Mouse (Mus musculus) c-Kit-positive CD71-positive TER-119-negative erythroid progenitor cells, embryonic 14.5 days (primary cell): Measurements from ENCODE around the gene Clip3.

Experiments used
- DNase-seq: peaks from one replicate; pipeline ENCODE4 v3.0.0-alpha.2; 2013; ENCODE audit warnings: low read depth

The Clip3 gene

GRCm38 (mm10) chr7:30295103-30295502 lies 3.6 kb downstream of the Clip3 start:
- DNase-seq, result no peak

GRCm38 (mm10) chr7:30296816-30297215 lies 5.3 kb downstream of the Clip3 start:
- no peak for DNase-seq

DNA sequence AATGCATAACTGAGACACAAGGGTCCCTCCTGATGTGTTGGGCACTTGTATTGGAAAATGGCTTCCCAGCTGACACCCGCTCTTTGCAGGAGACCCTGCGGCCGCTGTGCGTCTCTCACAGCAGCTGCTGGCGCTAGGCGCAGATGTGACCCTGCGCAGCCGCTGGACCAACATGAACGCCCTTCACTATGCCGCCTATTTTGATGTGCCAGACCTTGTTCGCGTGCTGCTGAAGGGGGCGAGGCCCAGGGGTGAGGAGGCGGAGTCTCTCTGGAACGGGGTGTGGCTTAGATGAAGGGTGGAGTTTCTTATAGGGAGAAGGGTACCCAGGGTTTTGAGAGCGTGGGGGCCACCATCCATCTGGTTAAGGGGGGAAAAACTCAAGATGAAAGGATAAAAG lies 5.7 kb downstream of the Clip3 start:
- DNase-seq, result no peak

- peak; percentile 35 for DNase-seq
Observed at GRCm38 (mm10) chr7:30300914-30301313, 9.4 kb downstream of the Clip3 start.

DNA sequence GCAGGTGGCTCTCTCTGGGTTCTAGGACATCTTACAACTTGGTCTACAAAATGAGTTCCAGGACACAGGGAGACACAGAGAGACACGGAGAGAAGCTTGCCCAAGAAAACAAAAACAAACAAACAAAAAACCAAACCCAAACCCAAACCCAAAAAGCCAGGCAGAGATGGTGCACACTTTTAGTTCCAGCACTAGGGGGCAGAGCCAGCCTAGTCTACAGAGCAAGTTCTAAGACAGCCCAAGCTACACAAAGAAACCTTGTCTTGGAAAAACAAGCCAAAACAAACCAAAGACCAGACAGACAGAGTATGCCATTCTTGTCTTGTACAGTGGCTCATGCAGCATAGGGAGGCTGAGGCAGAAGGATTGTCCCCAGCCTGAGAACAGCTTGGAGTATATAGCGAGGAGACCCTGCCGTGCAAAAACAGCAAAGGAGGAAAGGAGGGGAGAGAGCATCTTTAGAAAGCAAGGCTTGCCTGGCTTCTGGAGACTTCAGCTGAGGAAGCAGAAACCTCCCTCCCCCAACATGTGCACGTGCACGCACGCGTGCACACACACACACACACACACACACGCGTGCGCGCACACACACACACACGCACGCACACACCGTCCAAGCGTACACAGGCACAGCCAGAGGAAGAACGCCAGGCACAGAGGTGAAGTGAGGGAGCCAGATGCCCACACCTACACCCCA lies 14.7 kb downstream of the Clip3 start:
- DNase-seq, result no peak

DNA sequence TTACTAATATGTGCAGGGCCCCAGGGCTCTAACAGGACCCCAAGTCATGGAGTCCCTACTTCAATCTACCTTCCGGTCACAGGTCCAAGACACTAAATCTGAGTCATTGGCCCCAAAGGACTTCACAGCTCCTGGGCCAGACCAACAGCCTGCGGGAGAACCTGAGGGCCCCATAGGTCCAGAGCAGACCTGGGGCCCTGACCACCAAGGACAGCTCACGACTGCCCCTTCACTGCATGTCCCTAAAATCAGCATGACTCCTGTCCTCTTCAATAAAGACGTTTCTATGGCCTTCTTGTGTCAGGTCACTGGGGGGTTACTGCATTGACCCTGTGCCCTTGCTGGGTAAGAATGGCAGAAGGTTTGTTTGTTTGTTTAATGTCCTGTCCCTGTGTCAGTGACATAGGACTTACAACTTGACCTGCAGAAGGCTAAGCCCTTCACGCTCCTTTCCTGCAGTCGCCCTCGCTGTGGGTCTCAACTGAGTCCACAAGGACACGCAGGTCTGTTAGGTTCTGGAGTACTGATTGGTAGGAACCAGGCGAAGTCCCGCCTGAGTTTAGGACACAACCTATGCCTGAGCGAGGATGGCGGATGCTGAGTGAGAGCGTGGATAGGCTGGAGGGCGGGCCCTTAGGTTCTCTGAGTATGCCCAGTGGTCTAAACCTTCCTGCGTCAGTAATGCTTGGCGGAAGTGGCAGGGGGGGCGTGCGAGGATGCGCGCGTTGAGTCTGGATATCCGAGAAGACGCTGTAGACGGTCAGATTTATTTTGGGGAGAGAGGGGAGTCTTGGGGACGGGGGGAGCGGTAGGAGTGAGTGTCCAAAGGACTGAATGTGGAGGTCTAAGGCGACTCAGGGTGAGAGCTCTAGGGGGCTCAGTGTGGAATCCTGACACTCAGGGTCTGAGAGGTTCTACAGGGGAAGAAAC lies 16.8 kb downstream of the Clip3 start, which contains the start of gene Alkbh6:
Gene Alkbh6, plus strand, starts transcription at position 642 of the 930 bp plus-strand sequence.
- peak; percentile 91 for DNase-seq

DNA sequence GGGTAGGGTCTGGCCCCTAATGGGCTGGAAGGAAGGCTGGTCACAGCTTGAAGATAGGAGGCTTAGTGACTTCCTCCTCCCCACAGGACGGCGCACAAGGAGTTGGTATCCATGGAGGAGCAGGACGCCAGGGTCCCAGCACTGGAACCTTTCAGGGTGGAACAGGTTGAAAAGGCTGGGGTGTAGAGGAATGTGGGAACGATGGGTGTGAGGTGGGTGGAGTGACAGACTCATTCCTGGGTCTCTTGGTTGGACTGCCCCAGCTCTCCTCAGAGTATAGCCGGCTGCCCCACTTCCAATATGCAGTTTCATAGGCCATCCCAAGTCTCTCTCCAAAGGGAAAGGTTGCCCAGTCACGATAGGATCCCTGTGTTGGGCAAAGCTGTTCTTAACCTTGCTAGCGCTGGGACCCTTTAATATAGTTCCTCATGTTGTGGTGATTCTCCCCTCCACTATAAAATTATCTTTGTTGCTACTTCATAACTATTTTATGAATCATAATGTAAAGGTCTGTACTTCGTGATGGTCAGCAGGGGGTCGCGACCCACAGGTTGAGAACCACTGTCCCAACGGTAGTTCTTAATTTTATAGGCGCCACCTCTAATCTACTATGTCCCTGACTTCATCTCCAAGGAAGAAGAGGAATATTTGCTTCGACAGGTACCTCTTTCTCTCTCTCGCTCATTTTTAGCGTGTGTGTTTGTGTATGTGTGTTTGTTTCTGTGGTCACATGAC lies 18.0 kb downstream of the Clip3 start:
- no peak for DNase-seq

DNA sequence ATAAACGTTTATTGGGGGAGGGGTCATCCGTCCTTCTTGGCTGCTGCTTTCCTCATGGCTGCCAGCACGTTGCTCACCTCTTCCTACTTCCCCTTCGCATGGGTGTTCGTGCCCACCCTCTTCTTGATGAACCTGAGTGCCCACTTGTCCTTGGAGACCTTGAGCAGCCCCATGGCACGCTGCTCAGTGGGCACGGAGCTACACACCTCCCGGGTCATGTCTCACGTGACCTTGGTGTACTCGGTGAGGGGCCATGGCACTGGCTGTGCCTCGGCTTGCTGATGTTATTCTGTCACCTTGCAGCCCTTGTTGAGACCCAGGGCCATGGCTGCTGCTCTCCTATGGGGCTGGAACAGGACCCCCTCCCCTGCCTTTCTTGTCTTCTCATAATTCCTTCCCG lies 18.6 kb downstream of the Clip3 start:
- no peak for DNase-seq

- no peak for DNase-seq
Observed at GRCm38 (mm10) chr7:30313666-30314320, 22.3 kb downstream of the Clip3 start.

GRCm38 (mm10) chr7:30314721-30315155 lies 23.2 kb downstream of the Clip3 start, which contains the start of gene Syne4:
Syne4 (plus strand) TSS chr7:30314807.
- no peak for DNase-seq

- no peak for DNase-seq
Observed at GRCm38 (mm10) chr7:30315559-30316529, 24.3 kb downstream of the Clip3 start.

- DNase-seq, result no peak
Observed at GRCm38 (mm10) chr7:30318142-30318541, 26.6 kb downstream of the Clip3 start.

DNA sequence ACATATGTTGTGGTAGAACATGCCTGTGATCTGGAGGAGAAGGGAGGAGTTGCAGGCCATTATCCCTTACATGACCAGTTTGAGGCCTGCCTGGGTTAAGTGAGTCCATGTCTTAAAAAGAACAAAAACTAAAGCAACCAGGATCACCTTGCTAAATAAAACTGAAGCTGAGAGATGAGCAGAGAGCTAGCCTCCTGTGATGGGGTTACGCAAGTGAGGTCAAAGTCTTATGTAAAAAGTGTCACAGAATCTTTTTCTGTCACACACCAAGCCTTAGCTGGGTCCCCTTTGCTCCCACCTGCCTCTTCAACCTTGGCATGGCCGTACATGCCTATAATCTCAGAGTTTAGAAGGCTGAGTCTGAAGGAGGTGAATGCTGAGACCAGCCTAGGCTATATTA lies 29.4 kb downstream of the Clip3 start:
- no peak for DNase-seq

GRCm38 (mm10) chr7:30321539-30322284 lies 30.2 kb downstream of the Clip3 start, which contains the start of gene E130208F15Rik:
E130208F15Rik (plus strand) TSS chr7:30321740.
- peak; percentile 86 for DNase-seq

- DNase-seq, result peak; percentile 90
Observed at GRCm38 (mm10) chr7:30322285-30322667, 30.7 kb downstream of the Clip3 start.

DNA sequence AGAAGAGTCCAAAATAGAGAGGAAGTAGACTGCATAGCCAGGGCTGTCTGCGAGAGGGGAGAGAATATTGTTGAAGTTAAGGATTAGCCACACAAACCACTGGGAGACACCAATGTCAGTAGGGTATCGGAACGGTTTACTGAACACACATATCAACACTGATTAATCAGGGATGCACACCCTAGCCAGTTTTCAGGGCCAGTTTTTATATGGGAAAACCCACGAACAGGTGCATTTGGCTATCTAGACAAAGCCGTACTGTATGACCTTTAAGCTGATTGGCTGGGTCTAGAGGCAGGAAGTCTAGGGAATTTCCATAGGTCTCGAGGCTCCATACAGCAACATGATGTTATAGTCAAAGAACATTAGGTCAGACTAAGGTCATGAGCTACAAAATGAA lies 31.3 kb downstream of the Clip3 start:
- DNase-seq, result peak; percentile 54

- no peak for DNase-seq
Observed at GRCm38 (mm10) chr7:30323795-30324194, 32.3 kb downstream of the Clip3 start, which contains the start of gene Sdhaf1. Sdhaf1 (minus strand) TSS chr7:30323895.

DNA sequence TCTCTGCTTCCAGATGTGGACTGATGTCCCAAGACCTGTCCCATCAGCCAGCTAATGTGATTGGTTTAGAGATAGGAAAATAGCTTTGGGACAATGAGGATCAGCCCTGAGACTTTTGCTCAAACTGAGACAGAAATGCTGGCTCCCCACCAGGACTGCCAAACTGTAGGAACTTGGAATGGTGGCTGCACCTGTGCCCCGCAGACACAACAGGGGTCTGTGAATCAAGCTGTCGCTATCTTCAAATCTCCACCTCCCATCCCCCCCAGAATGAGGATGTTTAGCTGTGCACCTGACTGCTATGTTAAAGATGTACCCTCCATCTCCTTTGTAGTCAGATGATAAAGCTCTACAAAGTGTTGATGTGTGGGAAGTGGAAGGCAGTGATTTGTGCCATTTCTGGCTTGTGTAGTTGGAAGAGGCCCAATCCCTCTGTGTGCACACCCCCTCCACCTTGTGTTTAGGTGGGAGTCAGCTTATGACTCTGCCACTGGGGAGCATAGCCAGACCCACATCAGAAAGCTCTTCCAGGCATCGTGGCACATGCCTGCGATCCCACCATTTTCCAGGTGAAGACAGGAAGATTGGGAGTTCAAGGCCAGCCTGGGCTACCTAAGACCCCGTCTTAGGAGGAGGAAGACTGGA lies 32.9 kb downstream of the Clip3 start:
- no peak for DNase-seq

DNA sequence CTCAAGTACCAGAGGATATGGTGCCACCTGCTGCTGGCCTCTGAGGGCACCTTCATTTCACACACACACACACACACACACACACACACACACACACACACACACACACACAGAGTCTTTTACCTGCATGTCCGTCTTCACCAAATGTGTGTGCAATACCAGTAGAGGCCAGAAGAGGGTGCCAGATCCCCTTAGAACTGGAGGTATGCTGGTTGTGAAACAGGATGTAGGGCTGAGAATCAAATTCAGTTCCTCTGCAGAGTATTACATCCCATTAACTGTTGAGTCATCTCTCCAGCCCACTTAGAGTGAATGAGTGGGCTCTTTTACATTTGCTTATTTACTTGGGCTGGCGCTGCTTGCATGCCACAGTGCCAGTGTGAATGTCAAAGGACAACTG lies 33.8 kb downstream of the Clip3 start:
- peak; percentile 56 for DNase-seq
